Mouse (Mus musculus): Measurements from ENCODE around the gene Phactr1. TPM values are rescaled to one million over a fixed set of nuclear protein-coding genes. Genes with fewer than 3 reads are reported as not detected.
A peak's percentile ranks its signal among the peaks of the same experiment; 100 is the strongest.

Gene Phactr1
- polyA plus RNA-seq, 1 experiment from 2014 or later: 32.4 TPM

GRCm38 (mm10) chr13:42974506-42974905 lies 294.1 kb downstream of the Phactr1 start:
- no peak for DNase-seq (ENCODE audit: low spot score)
- Histone ChIP-seq H3K9me3 (replicated peaks; ENCODE audit: low read length) (no peaks in the 10 kb centered on the region), H3K4me1 (replicated peaks; ENCODE audit: insufficient read depth, low read length) (no peaks in the 10 kb centered on the region), H3K27ac (no peak overlapping the region), H3K27me3 (ENCODE audit: insufficient read depth, low read length) (no peaks in the 10 kb centered on the region), H3K4me2 (ENCODE audit: low read length) (no peak overlapping the region), H3K9ac (ENCODE audit: low read depth, low read length) (no peak overlapping the region), H3K4me3 (replicated peaks; ENCODE audit: low read depth, low read length) (no peak overlapping the region), H3K36me3 (ENCODE audit: insufficient read depth, low read length) (no peaks in the 10 kb centered on the region)
- 88% methylated on average over 2 of the region's 2 CpGs for WGBS
- ATAC-seq (replicated peaks; ENCODE audit: low FRiP score, low read depth): no peak
- TF ChIP-seq CTCF (IDR thresholded peaks at IDR 0.05; ENCODE audit: low read depth): no peak

- ATAC-seq (replicated peaks; ENCODE audit: low FRiP score, low read depth) (no peak), DNase-seq (ENCODE audit: low spot score) (no peak)
- Histone ChIP-seq H3K9ac (ENCODE audit: low read depth, low read length) (no peak overlapping the region), H3K36me3 (ENCODE audit: insufficient read depth, low read length) (no peaks in the 10 kb centered on the region), H3K27ac (no peak overlapping the region), H3K4me2 (ENCODE audit: low read length) (no peak overlapping the region), H3K4me3 (replicated peaks; ENCODE audit: low read depth, low read length) (no peak overlapping the region), H3K9me3 (replicated peaks; ENCODE audit: low read length) (no peaks in the 10 kb centered on the region), H3K4me1 (replicated peaks; ENCODE audit: insufficient read depth, low read length) (no peaks in the 10 kb centered on the region), H3K27me3 (ENCODE audit: insufficient read depth, low read length) (no peaks in the 10 kb centered on the region)
- no peak for TF ChIP-seq CTCF (IDR thresholded peaks at IDR 0.05; ENCODE audit: low read depth)
- 91% methylated on average over 3 of the region's 3 CpGs for WGBS
Observed at GRCm38 (mm10) chr13:42976144-42976543, 295.7 kb downstream of the Phactr1 start.

GRCm38 (mm10) chr13:42976967-42977366 lies 296.5 kb downstream of the Phactr1 start:
- no peak for ATAC-seq (replicated peaks; ENCODE audit: low FRiP score, low read depth)
- Histone ChIP-seq H3K36me3 (ENCODE audit: insufficient read depth, low read length) (no peaks in the 10 kb centered on the region), H3K4me1 (replicated peaks; ENCODE audit: insufficient read depth, low read length) (no peaks in the 10 kb centered on the region), H3K9me3 (replicated peaks; ENCODE audit: low read length) (no peaks in the 10 kb centered on the region), H3K27ac (no peak overlapping the region), H3K4me3 (replicated peaks; ENCODE audit: low read depth, low read length) (no peak overlapping the region), H3K4me2 (ENCODE audit: low read length) (no peak overlapping the region), H3K27me3 (ENCODE audit: insufficient read depth, low read length) (no peaks in the 10 kb centered on the region), H3K9ac (ENCODE audit: low read depth, low read length) (no peak overlapping the region)
- DNase-seq (ENCODE audit: low spot score): no peak
- 82% methylated on average over 5 of the region's 5 CpGs for WGBS
- no peak for TF ChIP-seq CTCF (IDR thresholded peaks at IDR 0.05; ENCODE audit: low read depth)

- peak; percentile 31 for DNase-seq (ENCODE audit: low spot score)
- Histone ChIP-seq H3K4me2 (ENCODE audit: low read length) (no peak overlapping the region), H3K36me3 (ENCODE audit: insufficient read depth, low read length) (no peaks in the 10 kb centered on the region), H3K4me3 (replicated peaks; ENCODE audit: low read depth, low read length) (no peak overlapping the region), H3K9ac (ENCODE audit: low read depth, low read length) (no peak overlapping the region), H3K27me3 (ENCODE audit: insufficient read depth, low read length) (no peaks in the 10 kb centered on the region), H3K27ac (no peak overlapping the region), H3K9me3 (replicated peaks; ENCODE audit: low read length) (no peaks in the 10 kb centered on the region), H3K4me1 (replicated peaks; ENCODE audit: insufficient read depth, low read length) (no peaks in the 10 kb centered on the region)
- WGBS: 34% methylated on average over 4 of the region's 4 CpGs
- ATAC-seq (replicated peaks; ENCODE audit: low FRiP score, low read depth): no peak
- TF ChIP-seq CTCF (IDR thresholded peaks at IDR 0.05; ENCODE audit: low read depth): no peak
Observed at GRCm38 (mm10) chr13:42980581-42980980, 300.2 kb downstream of the Phactr1 start.

- no peaks in the 10 kb centered on the region for H3K4me1 ChIP-seq (replicated peaks; ENCODE audit: insufficient read depth, low read length)
- no peaks in the 10 kb centered on the region for H3K36me3 ChIP-seq (ENCODE audit: insufficient read depth, low read length)
- no peaks in the 10 kb centered on the region for H3K27me3 ChIP-seq (ENCODE audit: insufficient read depth, low read length)
- DNase-seq (ENCODE audit: low spot score) (no peak), ATAC-seq (replicated peaks; ENCODE audit: low FRiP score, low read depth) (no peak)
- H3K4me3 ChIP-seq (replicated peaks; ENCODE audit: low read depth, low read length): no peak overlapping the region
- H3K4me2 ChIP-seq (ENCODE audit: low read length): no peak overlapping the region
- H3K27ac ChIP-seq: no peak overlapping the region
- 63% methylated on average over 9 of the region's 9 CpGs for WGBS
- H3K9me3 ChIP-seq (replicated peaks; ENCODE audit: low read length): no peaks in the 10 kb centered on the region
- no peak overlapping the region for H3K9ac ChIP-seq (ENCODE audit: low read depth, low read length)
- no peak for TF ChIP-seq CTCF (IDR thresholded peaks at IDR 0.05; ENCODE audit: low read depth)
Observed at GRCm38 (mm10) chr13:42982646-42983045, 302.2 kb downstream of the Phactr1 start.

GRCm38 (mm10) chr13:42985806-42986205 lies 305.4 kb downstream of the Phactr1 start:
- ATAC-seq (replicated peaks; ENCODE audit: low FRiP score, low read depth) (no peak), DNase-seq (ENCODE audit: low spot score) (no peak)
- no peak overlapping the region for H3K27ac ChIP-seq
- H3K9me3 ChIP-seq (replicated peaks; ENCODE audit: low read length): no peaks in the 10 kb centered on the region
- no peaks in the 10 kb centered on the region for H3K27me3 ChIP-seq (ENCODE audit: insufficient read depth, low read length)
- H3K4me1 ChIP-seq (replicated peaks; ENCODE audit: insufficient read depth, low read length): no peaks in the 10 kb centered on the region
- no peak overlapping the region for H3K9ac ChIP-seq (ENCODE audit: low read depth, low read length)
- H3K36me3 ChIP-seq (ENCODE audit: insufficient read depth, low read length): no peaks in the 10 kb centered on the region
- no peak overlapping the region for H3K4me3 ChIP-seq (replicated peaks; ENCODE audit: low read depth, low read length)
- TF ChIP-seq CTCF (IDR thresholded peaks at IDR 0.05; ENCODE audit: low read depth): no peak
- whole genome bisulfite sequencing: 86% methylated on average over 7 of the region's 7 CpGs
- H3K4me2 ChIP-seq (ENCODE audit: low read length): no peak overlapping the region

- no peak overlapping the region for H3K9ac ChIP-seq (ENCODE audit: low read depth, low read length)
- H3K4me1 ChIP-seq (replicated peaks; ENCODE audit: insufficient read depth, low read length): no peaks in the 10 kb centered on the region
- H3K36me3 ChIP-seq (ENCODE audit: insufficient read depth, low read length): no peaks in the 10 kb centered on the region
- no peak overlapping the region for H3K4me2 ChIP-seq (ENCODE audit: low read length)
- no peaks in the 10 kb centered on the region for H3K27me3 ChIP-seq (ENCODE audit: insufficient read depth, low read length)
- DNase-seq (ENCODE audit: low spot score) (no peak), ATAC-seq (replicated peaks; ENCODE audit: low FRiP score, low read depth) (no peak; the same call in 1 of the 2 replicates)
- H3K4me3 ChIP-seq (replicated peaks; ENCODE audit: low read depth, low read length): no peak overlapping the region
- no peaks in the 10 kb centered on the region for H3K9me3 ChIP-seq (replicated peaks; ENCODE audit: low read length)
- H3K27ac ChIP-seq: peak overlapping the region; percentile 19; the same call in 1 of the 2 replicates
- no peak for TF ChIP-seq CTCF (IDR thresholded peaks at IDR 0.05; ENCODE audit: low read depth)
- WGBS: 65% methylated on average over 5 of the region's 5 CpGs
Observed at GRCm38 (mm10) chr13:42987931-42988579, 307.6 kb downstream of the Phactr1 start.

Measured in kidney, postnatal 0 days (tissue).